In genomic region chr1:164292040-164292439, GRCm38 (mm10) we compare ENCODE assay signal across 21 mouse cellular contexts. TPM values are rescaled to one million over a fixed set of nuclear protein-coding genes. Genes with fewer than 3 reads are reported as not detected.
A peak's percentile ranks its signal among the peaks of the same experiment; 100 is the strongest.
DNase-seq lines count a peak whose midpoint lies in the region; ATAC-seq and TF ChIP-seq lines count a peak whose summit lies in the region.
"Had no signal": no experiment of that assay in that cellular context is flagged by ENCODE, and none has a peak within 500 bp of the region (broad histone marks: within the 10 kb centered on the region; RNA-seq: fewer than 3 reads in every experiment).

No protein-coding gene starts in this region.

- in situ Hi-C loops in Patski (cut with MboI; ENCODE audit: low pct_unique_long_range_greater_than_20kb): no loop called here

- no peaks in the 10 kb centered on the region for H3K9me3 ChIP-seq in hindbrain, postnatal 0 days (ENCODE audit: low read length)
- H3K9me3 ChIP-seq in hindbrain, embryonic 12.5 days (replicated peaks): no peaks in the 10 kb centered on the region
- H3K9me3 ChIP-seq: embryonic facial prominence, embryonic 10.5 days; forebrain, embryonic 13.5 days; heart, embryonic 10.5 days had no signal

- DNase-seq in hindbrain, postnatal 0 days (ENCODE audit: low spot score): peak; percentile 16
- DNase-seq in left cerebral cortex, adult 2 months (ENCODE audit: extremely low spot score in 1 of 2, low spot score in 2 of 2): no peak
- no peak for DNase-seq in left cerebral cortex, postnatal 14 days (ENCODE audit: low spot score in 2 of 2)
- DNase-seq in 3T3-L1 (ENCODE audit: low read depth, low spot score) (peak; percentile 49), Patski (ENCODE audit: low read depth, low spot score) (no peak)
- no peak for DNase-seq in embryo, embryonic 10 days (ENCODE audit: low spot score)
- no peak for DNase-seq in lung, postnatal 4 days
- DNase-seq: adrenal gland, postnatal 10 days; cerebellum, adult 11-12 months; cerebellum, adult 9-11 months; cerebellum, postnatal 36 days; forebrain, postnatal 0 days; gastrocnemius, adult 2 months; gastrocnemius, postnatal 25 days; heart, postnatal 10 days had no signal

- H3K9ac ChIP-seq in hindbrain, postnatal 0 days (replicated peaks; ENCODE audit: low read length): no peak overlapping the region
- H3K9ac ChIP-seq in hindbrain, embryonic 12.5 days: no peak overlapping the region
- H3K9ac ChIP-seq: forebrain, embryonic 13.5 days; forebrain, postnatal 0 days; hindbrain, embryonic 14.5 days had no signal

- intact Hi-C loops in left cerebral cortex, adult 2 months (cut with DNase I): no loop called here
- intact Hi-C loops in left cerebral cortex, postnatal 14 days (cut with DNase I): no loop called here

- POLR2A ChIA-PET in Patski (lab: Charles Lee): no interaction called here

- ATAC-seq in hindbrain, postnatal 0 days: no peak
- ATAC-seq in hindbrain, embryonic 12.5 days (ENCODE audit: low FRiP score): no peak
- no peak for ATAC-seq in Patski
- ATAC-seq: forebrain, embryonic 13.5 days; forebrain, postnatal 0 days had no signal

- TF ChIP-seq CTCF in hindbrain, postnatal 0 days (IDR thresholded peaks at IDR 0.05; ENCODE audit: low read depth): 0 out of 2 replicates have a peak, but pooled peaks have one; percentile 13
- peak; percentile 24 for TF ChIP-seq CTCF in left cerebral cortex, adult 2 months (IDR thresholded peaks at IDR 0.05)
- peak; percentile 15 for TF ChIP-seq CTCF in Patski (IDR thresholded peaks at IDR 0.05)

- H3K27ac ChIP-seq in hindbrain, postnatal 0 days: no peak overlapping the region
- no peak overlapping the region for H3K27ac ChIP-seq in hindbrain, embryonic 12.5 days
- no peak overlapping the region for H3K27ac ChIP-seq in left cerebral cortex, adult 2 months
- H3K27ac ChIP-seq: embryonic facial prominence, embryonic 10.5 days; forebrain, embryonic 13.5 days; gastrocnemius, adult 2 months; heart, embryonic 10.5 days; hindbrain, embryonic 14.5 days had no signal

- peaks cover 24% of the 10 kb centered on the region for H3K36me3 ChIP-seq in hindbrain, postnatal 0 days (ENCODE audit: insufficient read depth, low read length)
- peaks cover 50% of the 10 kb centered on the region for H3K36me3 ChIP-seq in hindbrain, embryonic 12.5 days

- no peaks in the 10 kb centered on the region for H3K4me1 ChIP-seq in hindbrain, postnatal 0 days (ENCODE audit: insufficient read depth, low read length)
- H3K4me1 ChIP-seq in hindbrain, embryonic 12.5 days: no peaks in the 10 kb centered on the region
- H3K4me1 ChIP-seq: embryonic facial prominence, embryonic 10.5 days; forebrain, embryonic 13.5 days; heart, embryonic 10.5 days had no signal

- no peak overlapping the region for H3K4me3 ChIP-seq in hindbrain, postnatal 0 days (ENCODE audit: low read length)
- no peak overlapping the region for H3K4me3 ChIP-seq in hindbrain, embryonic 12.5 days
- H3K4me3 ChIP-seq in left cerebral cortex, adult 2 months: no peak overlapping the region
- H3K4me3 ChIP-seq: embryonic facial prominence, embryonic 10.5 days; forebrain, embryonic 13.5 days; gastrocnemius, adult 2 months; heart, embryonic 10.5 days had no signal

- H3K4me2 ChIP-seq in hindbrain, postnatal 0 days (ENCODE audit: low read depth, low read length): no peak overlapping the region
- no peak overlapping the region for H3K4me2 ChIP-seq in hindbrain, embryonic 12.5 days (replicated peaks)
- H3K4me2 ChIP-seq: forebrain, embryonic 13.5 days; hindbrain, embryonic 14.5 days had no signal

- CTCF ChIA-PET in Patski (lab: Charles Lee): interaction anchor here (1.6 kb wide), 1 partner anchor 15 kb away, joined by 4 read pairs; no protein-coding TSS in a partner anchor

- WGBS in hindbrain, postnatal 0 days: 93% methylated on average over 5 of the region's 5 CpGs
- 94% methylated on average over 5 of the region's 5 CpGs for WGBS in hindbrain, embryonic 12.5 days

- no peaks in the 10 kb centered on the region for H3K27me3 ChIP-seq in hindbrain, postnatal 0 days (ENCODE audit: insufficient read depth, low read length)
- no peaks in the 10 kb centered on the region for H3K27me3 ChIP-seq in hindbrain, embryonic 12.5 days
- no peaks in the 10 kb centered on the region for H3K27me3 ChIP-seq in Patski
- H3K27me3 ChIP-seq: CH12.LX; forebrain, embryonic 13.5 days had no signal

RNA-seq across cellular contexts. Expression of gene Nme7, which starts 11.9 kb away (rescaled TPM):
- total RNA-seq in hindbrain, postnatal 0 days (2014; rRNA removed): 12.4 and 19.7 TPM in 2 replicates
- 24.8 and 30.1 TPM in 2 replicates for polyA plus RNA-seq in hindbrain, postnatal 0 days (2015; fragmentation: Nextera tagmentation; extraction: Ambion mirVana)
- 29.8 and 32.0 TPM in 2 replicates for polyA plus RNA-seq in hindbrain, embryonic 12.5 days (2016; fragmentation: Nextera tagmentation; extraction: Ambion mirVana)
- total RNA-seq in left cerebral cortex, adult 2 months (2021): 10 to 100 TPM; 22.7 to 24.9 TPM
- total RNA-seq in left cerebral cortex, postnatal 14 days (2021): 10 to 100 TPM; 23.3 to 23.8 TPM
- polyA plus RNA-seq in Patski (2021): 56.0 TPM

RNA-seq across cellular contexts. Expression of gene Blzf1, which starts 15.2 kb away (rescaled TPM):
- 9.1 and 10.8 TPM in 2 replicates for total RNA-seq in hindbrain, postnatal 0 days (2014; rRNA removed)
- polyA plus RNA-seq in hindbrain, postnatal 0 days (2015; fragmentation: Nextera tagmentation; extraction: Ambion mirVana): 26.1 and 26.6 TPM in 2 replicates
- polyA plus RNA-seq in hindbrain, embryonic 12.5 days (2016; fragmentation: Nextera tagmentation; extraction: Ambion mirVana): 31.0 and 31.3 TPM in 2 replicates
- 10 to 100 TPM; 22.0 to 24.1 TPM for total RNA-seq in left cerebral cortex, adult 2 months (2021)
- 10 to 100 TPM; 27.6 to 29.4 TPM for total RNA-seq in left cerebral cortex, postnatal 14 days (2021)
- polyA plus RNA-seq in Patski (2021): 20.9 TPM

RNA-seq across cellular contexts. Expression of gene Ccdc181, which starts 16.7 kb away (rescaled TPM):
- total RNA-seq in hindbrain, postnatal 0 days (2014; rRNA removed): 5.8 and 6.4 TPM in 2 replicates
- 24.6 and 25.0 TPM in 2 replicates for polyA plus RNA-seq in hindbrain, postnatal 0 days (2015; fragmentation: Nextera tagmentation; extraction: Ambion mirVana)
- polyA plus RNA-seq in hindbrain, embryonic 12.5 days (2016; fragmentation: Nextera tagmentation; extraction: Ambion mirVana): 15.3 and 19.2 TPM in 2 replicates
- 10 to 100 TPM; 21.7 to 23.9 TPM for total RNA-seq in left cerebral cortex, adult 2 months (2021)
- total RNA-seq in left cerebral cortex, postnatal 14 days (2021): 10 to 100 TPM; 19.3 to 21.1 TPM
- polyA plus RNA-seq in Patski (2021): 36.0 TPM

RNA-seq across cellular contexts. Expression of gene Slc19a2, which starts 43.2 kb away (rescaled TPM):
- 19.3 and 21.0 TPM in 2 replicates for total RNA-seq in hindbrain, postnatal 0 days (2014; rRNA removed)
- polyA plus RNA-seq in hindbrain, postnatal 0 days (2015; fragmentation: Nextera tagmentation; extraction: Ambion mirVana): 9.7 and 10.3 TPM in 2 replicates
- 10.0 and 10.1 TPM in 2 replicates for polyA plus RNA-seq in hindbrain, embryonic 12.5 days (2016; fragmentation: Nextera tagmentation; extraction: Ambion mirVana)
- 10 to 100 TPM; 14.4 to 16.2 TPM for total RNA-seq in left cerebral cortex, adult 2 months (2021)
- 10 to 100 TPM; 10.3 to 10.5 TPM for total RNA-seq in left cerebral cortex, postnatal 14 days (2021)
- 13.0 TPM for polyA plus RNA-seq in Patski (2021)

Comparison
In these comparisons a context has a peak if more than half of its experiments do, and no peak if none do; other contexts are left out.
1. DNase-seq: peak in hindbrain, postnatal 0 days (single experiment) and 3T3-L1 (single experiment); none in left cerebral cortex, adult 2 months (0 of 2), left cerebral cortex, postnatal 14 days (0 of 2), Patski (single experiment), embryo, embryonic 10 days (single experiment) and lung, postnatal 4 days (0 of 2).
2. Peak in every context shown above with its lines, with median percentiles within 50 percentile points of each other: CTCF ChIP-seq.